Mouse (Mus musculus) brain, adult 2 months (tissue): ENCODE measurements around the gene Ankle1.

Experiments used
- DNase-seq: peaks from one replicate; pipeline ENCODE4 v3.0.0; 2011; ENCODE audit warnings: low read depth, low spot score

The Ankle1 gene

GRCm38 (mm10) chr8:71405401-71406098, at the start of gene Ankle1:
Gene Ankle1, plus strand, starts transcription at chr8:71406010.
- peak; percentile 93 for DNase-seq

GRCm38 (mm10) chr8:71358026-71358425, 47.8 kb upstream of the Ankle1 start:
- DNase-seq: no peak

- DNase-seq: peak; percentile 98
Measured at GRCm38 (mm10) chr8:71366771-71367528, 38.9 kb upstream of the Ankle1 start, which contains the start of gene Use1. Gene Use1, plus strand, starts transcription at chr8:71366848.

- DNase-seq: no peak
Measured at GRCm38 (mm10) chr8:71367529-71368176, 38.2 kb upstream of the Ankle1 start.

GRCm38 (mm10) chr8:71368366-71368765, 37.4 kb upstream of the Ankle1 start:
- no peak for DNase-seq

- no peak for DNase-seq
Measured at GRCm38 (mm10) chr8:71369040-71369718, 36.6 kb upstream of the Ankle1 start.

GRCm38 (mm10) chr8:71370711-71371235, 35.0 kb upstream of the Ankle1 start:
- peak; percentile 42 for DNase-seq

GRCm38 (mm10) chr8:71371236-71371848, 34.5 kb upstream of the Ankle1 start, which contains the start of gene Ocel1:
Gene Ocel1, plus strand, starts transcription at chr8:71371298.
- peak; percentile 99 for DNase-seq

- DNase-seq: no peak
Measured at GRCm38 (mm10) chr8:71372427-71372826, 33.4 kb upstream of the Ankle1 start.

GRCm38 (mm10) chr8:71373000-71373399, 32.8 kb upstream of the Ankle1 start:
- no peak for DNase-seq

GRCm38 (mm10) chr8:71374616-71375206, 31.1 kb upstream of the Ankle1 start:
- DNase-seq: no peak

GRCm38 (mm10) chr8:71375581-71376422, 30.0 kb upstream of the Ankle1 start:
- DNase-seq: peak; percentile 86

GRCm38 (mm10) chr8:71376423-71377030, 29.3 kb upstream of the Ankle1 start:
- DNase-seq: no peak

- DNase-seq: no peak
Measured at GRCm38 (mm10) chr8:71379008-71379407, 26.8 kb upstream of the Ankle1 start.

GRCm38 (mm10) chr8:71379512-71380075, 26.2 kb upstream of the Ankle1 start:
- DNase-seq: no peak

- DNase-seq: no peak
Measured at GRCm38 (mm10) chr8:71380178-71381171, 25.3 kb upstream of the Ankle1 start.

GRCm38 (mm10) chr8:71381421-71381970, 24.3 kb upstream of the Ankle1 start, which contains the start of gene Nr2f6:
Gene Nr2f6, minus strand, starts transcription at chr8:71381960.
- DNase-seq: peak; percentile 36
